Mouse (Mus musculus) regulatory T cell (primary cell): ENCODE measurements at regions not wholly inside any gene's neighbourhood (a gene's known extent, or its start where the extent isn't known, plus 50 kb on each side); places are given as distances from the start of the nearest gene placed in this dataset.
"Not testable (repeated sequence)": the region's sequence is repeated elsewhere in the genome, so short reads cannot be mapped to it uniquely, and the experiment has no call there.

Experiments used
- in situ Hi-C: fragments of 300-600 bp; cut with MboI, MseI; formaldehyde crosslinking; loops from one replicate; pipeline ENCODE4 v1.15.1; 2025; ENCODE audit warnings: high pct_unique_total_duplicates

GRCm38 (mm10) chr10:103507051-103507450 is 139.5 kb downstream of the Slc6a15 start:
- in situ Hi-C loops, result not testable (repeated sequence)

GRCm38 (mm10) chr10:103544502-103544901 is 176.9 kb downstream of the Slc6a15 start:
- in situ Hi-C loops, result no loop called here

DNA sequence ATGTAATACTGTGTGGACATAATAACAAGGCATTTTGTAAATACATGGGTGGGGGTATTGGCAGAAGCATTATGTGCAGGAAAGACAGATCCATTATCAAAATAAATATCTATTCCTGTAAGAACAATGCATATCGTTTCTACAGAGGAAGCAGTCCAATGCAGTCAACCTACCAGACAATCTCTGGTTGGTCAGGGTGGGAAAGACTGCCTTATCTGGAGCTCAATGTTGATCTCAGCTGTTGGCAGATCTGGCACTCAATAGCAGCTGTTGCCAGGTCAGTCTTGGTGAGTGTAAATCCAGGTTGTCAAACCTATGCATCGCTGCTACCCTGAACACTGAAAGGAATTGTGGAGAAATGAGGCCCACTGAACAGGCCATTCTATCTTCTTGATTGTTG is 181.9 kb downstream of the Slc6a15 start:
- in situ Hi-C loops, result no loop called here

DNA sequence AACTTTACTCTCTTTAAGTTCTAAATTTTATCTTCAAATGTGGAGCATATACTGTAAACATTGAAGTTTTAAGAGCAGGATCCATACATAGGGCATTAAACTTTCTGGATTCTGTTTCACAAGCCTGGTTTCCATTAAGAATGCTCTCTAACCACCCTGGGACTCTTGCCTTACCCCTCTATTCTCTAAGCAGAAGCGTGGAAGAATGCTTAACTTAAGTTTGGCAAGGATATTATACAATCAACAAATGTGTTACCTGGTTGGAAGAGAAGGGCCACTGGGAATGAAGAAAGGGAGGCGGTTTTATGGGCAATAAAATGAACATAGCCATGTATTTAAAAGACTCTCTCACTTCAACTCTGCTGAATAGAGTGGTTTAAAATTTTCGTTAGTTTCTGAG is 217.5 kb downstream of the Slc6a15 start:
- in situ Hi-C loops, result no loop called here

- in situ Hi-C loops, result no loop called here
Measured at GRCm38 (mm10) chr10:103585504-103585903, 217.9 kb downstream of the Slc6a15 start.

- in situ Hi-C loops, result no loop called here
Measured at GRCm38 (mm10) chr10:103591985-103592384, 224.4 kb downstream of the Slc6a15 start.

GRCm38 (mm10) chr10:103641162-103641561 is 273.6 kb downstream of the Slc6a15 start:
- in situ Hi-C loops, result no loop called here

DNA sequence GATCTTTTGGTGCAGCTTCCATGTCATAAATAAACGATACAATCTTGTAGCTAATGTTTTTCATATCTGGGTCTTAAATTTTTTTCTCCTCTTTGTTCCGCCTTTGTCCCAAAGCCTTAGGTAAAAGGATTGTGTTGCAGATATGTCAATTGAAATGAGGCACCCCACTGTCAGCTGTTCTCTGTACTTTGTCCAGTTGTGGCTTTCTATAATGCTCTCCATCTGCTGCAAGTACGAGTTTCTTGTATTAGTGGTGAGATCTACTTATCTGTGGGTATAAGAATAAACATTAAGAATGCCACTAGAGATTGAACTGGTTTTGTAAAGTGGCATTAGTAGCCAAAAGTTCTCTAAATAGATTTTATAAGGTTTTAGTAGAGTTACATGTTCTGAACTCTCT is 282.3 kb downstream of the Slc6a15 start:
- in situ Hi-C loops, result no loop called here

- in situ Hi-C loops, result no loop called here
Measured at GRCm38 (mm10) chr10:103673081-103673480, 305.5 kb downstream of the Slc6a15 start.

- in situ Hi-C loops, result no loop called here
Measured at GRCm38 (mm10) chr10:103673765-103674164, 306.2 kb downstream of the Slc6a15 start.

GRCm38 (mm10) chr10:103692682-103693081 is 325.1 kb downstream of the Slc6a15 start:
- in situ Hi-C loops, result no loop called here

DNA sequence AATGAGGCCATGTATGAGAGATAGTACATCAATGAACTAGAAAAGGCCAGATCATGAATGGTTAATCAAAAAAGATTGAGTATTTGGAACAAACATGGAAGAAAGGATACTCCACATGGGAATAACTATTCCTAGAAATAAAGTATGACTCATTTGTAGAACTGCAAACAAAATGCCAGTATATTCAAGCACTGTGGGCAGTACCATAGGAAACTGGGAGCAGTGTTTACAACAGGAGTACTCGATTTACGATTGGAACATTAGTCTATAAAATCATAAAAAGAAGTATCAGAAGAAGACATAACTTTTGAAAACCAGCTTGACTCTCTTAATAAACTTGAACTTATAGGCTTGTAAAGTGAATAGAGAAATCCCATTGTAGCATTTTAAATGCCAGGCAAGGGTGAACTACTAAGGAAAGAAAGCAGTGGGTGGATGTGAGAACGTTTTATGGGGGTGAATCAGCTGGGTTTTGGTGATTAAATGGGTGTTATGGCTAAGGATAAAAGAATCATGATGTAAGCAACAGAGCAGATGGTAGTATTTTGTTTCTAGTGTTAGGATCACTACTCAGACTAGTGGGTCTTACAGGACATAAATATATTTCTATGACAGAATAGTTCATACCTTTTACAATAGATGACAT is 347.6 kb downstream of the Slc6a15 start:
- in situ Hi-C loops, result no loop called here

DNA sequence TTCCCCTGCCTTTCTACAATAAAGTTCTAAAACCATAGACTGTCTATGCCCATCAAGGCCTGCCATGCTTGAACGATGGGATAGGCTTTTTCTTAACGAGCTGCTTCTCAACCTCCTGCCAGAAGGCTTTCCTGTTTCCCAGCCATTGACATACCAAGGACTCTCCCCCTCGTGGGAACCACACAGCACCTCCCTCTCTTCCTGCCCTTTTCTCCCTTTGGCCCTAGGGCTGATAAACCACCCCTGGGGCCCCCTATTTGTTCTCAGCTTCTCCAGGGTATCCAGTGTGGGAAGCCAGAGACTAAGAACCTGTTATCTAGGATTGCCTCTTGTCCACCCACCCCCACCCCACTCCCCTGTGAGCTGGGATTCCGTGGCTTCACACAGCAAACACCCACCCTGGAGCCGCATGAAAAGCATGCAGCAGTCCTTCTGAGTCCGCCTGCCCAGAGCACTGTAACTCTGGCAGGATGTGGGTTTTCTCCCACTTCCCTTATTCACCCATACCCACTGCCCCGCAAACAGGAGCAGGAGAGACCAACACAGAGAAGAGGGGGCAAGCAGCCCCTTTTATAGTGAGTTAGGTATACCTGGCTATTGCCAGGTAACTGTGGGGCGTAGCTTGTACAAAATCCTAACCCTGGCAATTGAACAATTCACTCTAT is 351.5 kb downstream of the Slc6a15 start:
- in situ Hi-C loops, result no loop called here

DNA sequence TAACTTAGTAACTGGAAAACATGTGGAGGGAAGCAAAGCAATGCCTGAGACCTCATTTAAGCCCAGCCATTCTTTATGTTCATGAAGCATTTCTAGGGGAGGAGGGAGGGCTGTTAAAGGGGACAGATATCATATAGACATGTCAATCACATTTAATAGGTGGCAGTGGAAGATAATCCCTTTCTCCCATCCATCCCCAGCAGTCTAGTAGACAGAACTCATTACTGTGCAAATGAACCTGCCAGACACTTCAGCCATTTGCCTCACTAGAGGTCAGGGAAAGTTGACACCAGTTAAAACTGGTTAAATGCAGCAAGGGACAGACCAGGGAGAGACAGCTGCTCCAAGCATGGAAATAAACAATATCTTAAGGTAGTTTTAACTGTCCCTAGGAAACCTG is 359.1 kb downstream of the Slc6a15 start:
- in situ Hi-C loops, result no loop called here

GRCm38 (mm10) chr10:103731522-103731921 is 363.9 kb downstream of the Slc6a15 start:
- in situ Hi-C loops, result no loop called here

DNA sequence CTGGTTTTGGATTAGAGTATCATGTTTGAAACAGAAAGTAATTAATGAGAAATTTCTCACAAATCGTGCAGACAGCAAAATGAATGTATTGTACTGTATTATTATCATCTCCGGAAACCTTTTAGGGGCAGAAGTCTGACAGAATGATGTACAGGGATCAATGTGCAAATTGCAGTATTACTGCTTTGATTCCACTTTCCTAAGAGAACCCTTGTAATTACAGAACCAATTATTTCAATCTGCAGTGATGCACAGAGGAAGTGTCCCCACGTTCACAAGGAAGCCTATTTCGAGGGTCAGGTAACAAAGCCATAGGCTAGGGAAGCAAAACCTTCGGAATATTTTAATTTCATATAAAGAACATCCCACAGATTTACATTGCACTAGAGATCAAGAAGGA is 364.4 kb downstream of the Slc6a15 start:
- in situ Hi-C loops, result no loop called here

GRCm38 (mm10) chr10:103780127-103780526 is 362.7 kb upstream of the Gm21293 start:
- in situ Hi-C loops, result loop anchor here (10.0 kb wide), 1 partner anchor 355 kb away; no protein-coding TSS in a partner anchor

- in situ Hi-C loops, result loop anchor here (10.0 kb wide), 1 partner anchor 360 kb away; no protein-coding TSS in a partner anchor
Measured at GRCm38 (mm10) chr10:103784920-103785319, 357.9 kb upstream of the Gm21293 start.

- in situ Hi-C loops, result no loop called here
Measured at GRCm38 (mm10) chr10:103829079-103829478, 313.7 kb upstream of the Gm21293 start.

GRCm38 (mm10) chr10:103832063-103832462 is 310.7 kb upstream of the Gm21293 start:
- in situ Hi-C loops, result no loop called here

DNA sequence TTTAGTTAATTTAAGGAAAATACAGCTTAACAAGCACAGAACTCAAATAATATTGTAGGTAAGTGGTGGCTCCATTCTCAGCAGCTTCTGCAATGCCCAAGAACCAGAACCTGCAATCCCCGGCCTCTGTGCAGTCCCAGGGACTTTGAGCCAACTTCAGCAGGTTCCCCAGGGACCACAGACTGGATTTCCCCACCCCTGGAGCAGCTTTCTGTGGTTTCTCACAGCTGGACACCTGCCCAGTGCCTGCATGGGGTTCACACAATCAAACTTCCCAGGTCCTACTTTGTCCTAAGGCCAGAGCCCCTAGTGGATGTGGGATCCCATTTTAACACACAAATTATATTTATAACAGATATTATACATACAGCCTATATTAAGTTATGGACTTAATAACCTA is 287.6 kb upstream of the Gm21293 start:
- in situ Hi-C loops, result no loop called here

- in situ Hi-C loops, result no loop called here
Measured at GRCm38 (mm10) chr10:103860890-103861289, 281.9 kb upstream of the Gm21293 start.

- in situ Hi-C loops, result no loop called here
Measured at GRCm38 (mm10) chr10:103862120-103862519, 280.7 kb upstream of the Gm21293 start.
